Mouse (Mus musculus): ENCODE measurements around the gene Mmaa.

DNA sequence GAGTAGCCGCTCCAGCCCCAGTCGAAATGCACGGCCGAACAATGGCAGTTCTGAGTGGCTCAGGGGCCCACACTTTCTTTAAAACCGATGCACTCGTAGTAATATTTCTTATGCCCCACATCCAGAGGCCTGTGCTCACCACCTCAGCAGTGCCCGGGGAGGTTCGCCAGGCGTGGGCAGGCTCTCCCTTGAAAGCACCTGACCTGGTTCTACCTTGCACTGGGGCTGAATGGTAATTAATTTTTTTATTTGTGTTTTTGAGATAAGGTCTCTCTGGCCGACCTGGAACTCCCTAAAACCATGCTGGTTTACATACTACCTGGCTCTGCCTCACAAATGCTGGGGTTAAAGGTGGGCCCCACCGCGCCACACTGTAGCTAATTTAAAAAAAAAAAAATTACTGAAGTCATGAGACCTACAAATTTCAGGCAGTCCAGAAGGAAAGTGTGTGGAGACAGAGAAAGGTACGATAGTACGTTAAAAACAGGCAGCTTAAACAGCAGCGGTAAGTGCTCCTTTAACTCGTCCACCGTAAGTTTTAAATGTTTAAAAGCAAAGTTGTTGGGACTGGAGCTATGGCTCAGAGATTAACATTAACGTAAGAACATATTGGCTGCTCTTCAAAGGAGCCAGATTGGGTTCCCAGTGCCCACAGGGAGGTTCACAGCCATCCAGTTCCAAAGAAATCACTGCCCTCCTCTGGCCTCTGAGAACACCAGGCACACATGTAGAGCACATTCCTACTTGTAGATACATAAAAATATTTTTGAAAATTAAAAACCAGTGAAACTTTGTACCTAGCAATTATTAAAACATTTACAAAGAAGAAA is 754 bp upstream of the Mmaa start:
- no peak for TF ChIP-seq CTCF (IDR thresholded peaks at IDR 0.05)
- TF ChIP-seq POLR2A (IDR thresholded peaks at IDR 0.05; ENCODE audit: insufficient read depth, low read depth, low read length), result no peak

Data from heart, adult 2 months (tissue).